Mouse (Mus musculus): ENCODE measurements around the gene Prdx5. TPM values are rescaled to one million over a fixed set of nuclear protein-coding genes. Genes with fewer than 3 reads are reported as not detected.
"Not testable (repeated sequence)": the region's sequence is repeated elsewhere in the genome, so short reads cannot be mapped to it uniquely, and the experiment has no call there.

Gene Prdx5
- total RNA-seq, 1 experiment from 2014 or later: 936 TPM

DNA sequence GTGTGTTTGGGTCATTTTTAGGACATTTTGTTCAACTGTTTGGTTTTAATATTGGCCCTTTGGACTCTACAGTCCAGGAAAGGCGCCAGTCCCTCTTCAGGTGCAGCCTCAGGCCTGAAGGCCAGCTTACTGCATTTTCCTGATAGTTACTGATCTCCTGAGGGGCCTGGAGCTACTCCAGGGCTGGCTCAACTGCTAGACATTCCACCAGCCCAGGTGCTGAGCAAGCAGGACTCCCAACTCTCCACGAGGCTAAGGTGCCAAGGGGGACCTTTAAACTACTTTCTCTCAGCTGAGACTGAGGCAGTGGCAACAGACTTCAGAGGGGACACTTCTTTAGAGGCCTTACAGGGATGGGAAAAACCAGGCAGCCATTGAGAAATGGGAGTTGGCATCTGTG is 5.1 kb downstream of the Prdx5 start:
- ATAC-seq (replicated peaks; ENCODE audit: insufficient number of reproducible peaks, low FRiP score, low TSS enrichment, poor library complexity, severe bottlenecking): no peak

DNA sequence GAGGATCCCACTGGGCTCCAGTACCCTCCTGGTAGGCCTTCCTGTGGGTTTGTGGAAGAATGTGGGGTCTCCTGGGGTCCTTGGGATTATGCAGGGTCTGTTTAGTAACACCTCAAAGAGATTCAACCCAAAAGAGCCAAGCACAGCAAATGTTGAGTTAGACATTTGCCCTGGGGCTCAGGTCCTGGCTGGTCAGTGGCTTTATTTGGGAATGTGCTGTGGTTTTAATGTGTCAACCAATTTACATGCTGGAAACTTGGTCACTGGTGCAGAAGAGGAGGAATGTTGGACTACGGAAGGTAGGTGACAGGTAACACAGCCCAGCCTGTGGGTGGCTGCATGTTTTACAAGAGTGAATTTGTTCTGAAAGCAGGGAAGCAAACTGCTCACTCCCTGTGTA is 6.9 kb downstream of the Prdx5 start:
- no peak for ATAC-seq (replicated peaks; ENCODE audit: insufficient number of reproducible peaks, low FRiP score, low TSS enrichment, poor library complexity, severe bottlenecking)

- no peak for ATAC-seq (replicated peaks; ENCODE audit: insufficient number of reproducible peaks, low FRiP score, low TSS enrichment, poor library complexity, severe bottlenecking)
Observed at GRCm38 (mm10) chr19:6899641-6900040, 10.3 kb downstream of the Prdx5 start.

DNA sequence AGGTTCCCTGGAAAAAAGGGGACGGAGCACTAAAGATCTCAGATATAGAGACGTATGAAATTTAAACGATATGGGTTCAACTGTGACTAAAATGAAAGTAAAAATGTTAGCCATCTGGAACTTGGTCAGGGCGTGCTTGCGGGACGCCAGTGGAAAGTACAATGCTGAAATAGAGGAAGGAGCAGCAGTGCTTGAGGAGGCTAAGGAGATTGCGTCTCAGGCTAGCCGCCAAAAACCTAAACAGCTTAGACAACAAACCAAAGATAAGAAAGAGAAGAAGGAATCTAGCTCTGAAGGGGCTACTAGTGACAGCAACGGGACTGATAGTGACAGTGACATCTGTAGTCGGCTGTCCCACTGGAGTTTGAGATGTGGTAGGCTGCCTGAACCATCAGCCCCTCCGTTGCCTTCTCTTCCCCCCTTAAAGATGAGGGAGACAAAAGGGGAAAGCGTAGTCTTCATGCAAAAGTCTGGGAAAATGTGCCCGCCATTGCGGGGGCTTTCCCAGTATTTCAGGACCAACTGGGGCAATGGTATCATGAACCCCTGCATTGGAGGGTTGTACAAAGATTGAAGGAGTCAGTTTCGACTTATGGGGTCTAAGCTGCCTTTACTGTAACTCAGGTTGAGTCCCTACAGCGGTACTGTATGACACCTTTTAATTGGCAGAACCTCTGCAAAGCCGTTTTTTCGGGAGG is 14.1 kb downstream of the Prdx5 start:
- not testable (repeated sequence) for ATAC-seq (replicated peaks; ENCODE audit: insufficient number of reproducible peaks, low FRiP score, low TSS enrichment, poor library complexity, severe bottlenecking)

GRCm38 (mm10) chr19:6893731-6894451 is 16.0 kb downstream of the Prdx5 start:
- no peak for ATAC-seq (replicated peaks; ENCODE audit: insufficient number of reproducible peaks, low FRiP score, low TSS enrichment, poor library complexity, severe bottlenecking)

GRCm38 (mm10) chr19:6892512-6892911 is 17.4 kb downstream of the Prdx5 start:
- no peak for ATAC-seq (replicated peaks; ENCODE audit: insufficient number of reproducible peaks, low FRiP score, low TSS enrichment, poor library complexity, severe bottlenecking)

- no peak for ATAC-seq (replicated peaks; ENCODE audit: insufficient number of reproducible peaks, low FRiP score, low TSS enrichment, poor library complexity, severe bottlenecking)
Observed at GRCm38 (mm10) chr19:6877965-6878364, 31.9 kb downstream of the Prdx5 start.

GRCm38 (mm10) chr19:6876799-6877198 is 33.1 kb downstream of the Prdx5 start:
- no peak for ATAC-seq (replicated peaks; ENCODE audit: insufficient number of reproducible peaks, low FRiP score, low TSS enrichment, poor library complexity, severe bottlenecking)

DNA sequence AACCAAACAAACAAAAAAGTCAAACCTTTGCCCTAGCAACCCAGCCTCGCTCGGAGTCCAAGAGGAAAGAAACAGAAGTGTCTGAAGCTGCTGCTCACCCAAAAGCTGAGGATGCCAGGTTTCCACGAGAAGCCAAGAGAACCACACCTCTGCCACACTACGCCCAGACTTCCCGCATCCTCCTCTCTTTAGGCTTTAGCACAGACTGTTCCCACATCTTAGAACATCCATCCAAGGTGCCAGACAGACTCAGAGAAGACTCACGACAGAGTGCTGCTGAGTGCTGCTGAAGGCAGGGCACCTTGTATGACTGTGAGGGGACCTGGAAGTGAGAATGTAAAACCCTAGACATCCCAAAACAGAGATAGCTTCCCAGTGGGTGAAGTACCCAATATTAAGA is 34.1 kb downstream of the Prdx5 start:
- ATAC-seq (replicated peaks; ENCODE audit: insufficient number of reproducible peaks, low FRiP score, low TSS enrichment, poor library complexity, severe bottlenecking): no peak

- ATAC-seq (replicated peaks; ENCODE audit: insufficient number of reproducible peaks, low FRiP score, low TSS enrichment, poor library complexity, severe bottlenecking): no peak
Observed at GRCm38 (mm10) chr19:6874257-6874656, 35.6 kb downstream of the Prdx5 start.

DNA sequence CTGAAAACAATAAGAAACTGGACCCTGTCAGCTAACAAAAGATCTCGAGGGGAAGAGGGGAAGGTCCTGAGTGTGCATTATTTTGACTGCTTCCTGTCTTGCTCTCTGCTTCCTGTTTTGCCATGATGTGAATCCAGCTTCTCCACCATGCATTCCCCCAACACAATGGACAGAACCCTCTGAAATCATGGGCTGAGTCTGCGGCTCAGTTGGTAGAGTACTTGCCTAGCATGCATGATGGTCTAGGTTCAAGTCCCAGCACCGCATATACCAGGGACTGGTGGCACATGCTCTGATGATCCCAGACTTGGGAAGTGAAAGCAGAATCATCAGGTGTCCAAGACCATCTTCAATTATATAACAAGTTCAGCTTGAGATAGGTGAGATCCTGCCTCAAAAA is 37.2 kb downstream of the Prdx5 start:
- no peak for ATAC-seq (replicated peaks; ENCODE audit: insufficient number of reproducible peaks, low FRiP score, low TSS enrichment, poor library complexity, severe bottlenecking)

DNA sequence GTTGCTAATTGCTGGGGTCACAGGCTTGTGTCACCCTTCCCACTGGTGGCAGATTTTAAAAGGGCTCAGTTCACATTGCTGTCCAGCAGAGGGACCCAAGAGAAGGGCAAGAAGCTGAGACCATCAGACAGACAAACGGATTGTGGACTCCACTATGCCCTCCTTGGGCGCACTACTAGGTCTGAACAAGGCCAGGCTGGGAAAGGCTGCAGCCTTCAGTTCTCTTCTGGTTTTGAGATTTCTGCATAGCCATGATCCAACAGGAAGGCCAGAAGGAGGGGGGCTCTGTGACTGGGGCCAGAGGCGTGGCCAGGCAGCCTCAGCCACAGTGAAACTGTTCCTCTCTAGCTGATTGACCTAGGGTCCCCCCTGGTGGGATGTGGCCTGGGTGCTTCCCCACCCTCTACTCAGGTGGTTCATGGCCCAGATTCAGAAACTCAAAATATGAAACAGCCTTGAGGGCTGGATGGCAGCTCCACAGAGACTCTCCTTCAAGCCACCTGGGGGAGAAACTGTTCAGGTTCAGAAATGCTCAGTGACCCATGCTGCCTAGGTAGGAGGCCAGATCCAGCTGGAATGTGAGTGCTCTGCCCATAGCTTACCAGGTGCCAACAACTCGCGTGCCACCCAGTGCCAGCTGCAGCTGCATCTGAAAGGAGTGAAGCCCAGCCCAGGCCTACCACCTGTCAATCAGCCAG is 38.2 kb downstream of the Prdx5 start:
- ATAC-seq (replicated peaks; ENCODE audit: insufficient number of reproducible peaks, low FRiP score, low TSS enrichment, poor library complexity, severe bottlenecking): peak; percentile 69

DNA sequence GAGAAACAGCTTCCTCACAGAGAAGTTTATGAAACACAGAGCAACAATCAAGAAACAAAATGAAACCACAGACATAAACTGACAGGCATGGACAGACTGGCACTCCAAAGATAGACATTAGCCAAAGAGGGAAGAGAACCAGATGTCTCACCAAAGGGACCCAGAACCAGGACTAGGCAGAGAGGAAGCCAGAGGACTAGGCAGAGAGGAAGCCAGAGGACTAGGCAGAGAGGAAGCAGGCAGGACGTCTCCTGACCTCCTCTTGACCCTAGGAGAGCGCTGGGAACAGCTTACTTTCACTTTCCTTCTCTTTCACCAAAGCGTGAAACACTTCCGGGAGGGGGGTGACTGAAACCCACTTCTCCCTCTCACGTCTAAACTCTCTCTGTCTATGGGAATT is 40.6 kb downstream of the Prdx5 start:
- ATAC-seq (replicated peaks; ENCODE audit: insufficient number of reproducible peaks, low FRiP score, low TSS enrichment, poor library complexity, severe bottlenecking): peak; percentile 98

DNA sequence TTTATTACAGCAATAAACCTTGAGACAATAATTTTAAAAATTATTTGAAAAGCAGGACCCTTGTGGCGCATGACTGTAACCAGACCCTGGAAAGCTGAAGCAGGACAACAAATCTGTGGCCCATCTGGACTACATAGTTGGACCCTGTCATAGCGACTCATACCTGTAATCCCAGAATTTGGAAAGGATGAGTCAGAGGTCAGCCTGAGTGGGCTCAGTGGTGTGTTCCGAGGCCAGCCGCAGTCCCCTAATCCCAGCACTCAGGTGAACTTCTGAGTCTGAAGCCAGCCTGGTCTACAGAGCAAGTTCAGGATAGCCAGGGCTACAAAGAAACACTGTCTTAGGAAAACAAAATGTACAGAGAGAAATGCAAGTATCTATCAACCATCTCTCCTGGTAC is 48.5 kb downstream of the Prdx5 start:
- no peak for ATAC-seq (replicated peaks; ENCODE audit: insufficient number of reproducible peaks, low FRiP score, low TSS enrichment, poor library complexity, severe bottlenecking)

GRCm38 (mm10) chr19:6860706-6861105 is 49.2 kb downstream of the Prdx5 start:
- ATAC-seq (replicated peaks; ENCODE audit: insufficient number of reproducible peaks, low FRiP score, low TSS enrichment, poor library complexity, severe bottlenecking): peak; percentile 43; the same call in 1 of the 2 replicates

DNA sequence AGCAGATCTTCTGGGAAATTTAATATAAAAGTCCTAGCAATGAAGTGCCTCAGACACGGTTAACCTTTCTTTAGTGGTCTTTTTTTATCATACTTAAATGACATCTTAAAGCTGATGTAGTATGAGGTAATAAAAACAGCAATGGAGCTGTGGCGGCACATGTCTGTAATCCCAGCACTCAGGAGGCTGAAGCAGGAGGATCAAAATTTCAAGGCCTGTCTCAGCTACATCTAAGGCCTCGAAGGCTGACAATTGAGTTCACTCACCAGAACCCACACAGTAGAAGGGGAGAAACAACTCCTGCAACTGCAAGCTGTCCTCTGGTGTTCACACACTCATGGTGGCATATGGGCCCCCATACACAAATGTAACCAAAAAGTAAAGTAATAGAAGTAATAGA is 49.9 kb downstream of the Prdx5 start:
- ATAC-seq (replicated peaks; ENCODE audit: insufficient number of reproducible peaks, low FRiP score, low TSS enrichment, poor library complexity, severe bottlenecking): no peak

GRCm38 (mm10) chr19:6859032-6859651 is 50.8 kb downstream of the Prdx5 start:
- no peak for ATAC-seq (replicated peaks; ENCODE audit: insufficient number of reproducible peaks, low FRiP score, low TSS enrichment, poor library complexity, severe bottlenecking)

- peak; percentile 77 for ATAC-seq (replicated peaks; ENCODE audit: insufficient number of reproducible peaks, low FRiP score, low TSS enrichment, poor library complexity, severe bottlenecking)
Observed at GRCm38 (mm10) chr19:6858031-6858430, 51.9 kb downstream of the Prdx5 start, which contains the start of gene Ccdc88b. Gene Ccdc88b, minus strand, starts transcription at chr19:6858211.

DNA sequence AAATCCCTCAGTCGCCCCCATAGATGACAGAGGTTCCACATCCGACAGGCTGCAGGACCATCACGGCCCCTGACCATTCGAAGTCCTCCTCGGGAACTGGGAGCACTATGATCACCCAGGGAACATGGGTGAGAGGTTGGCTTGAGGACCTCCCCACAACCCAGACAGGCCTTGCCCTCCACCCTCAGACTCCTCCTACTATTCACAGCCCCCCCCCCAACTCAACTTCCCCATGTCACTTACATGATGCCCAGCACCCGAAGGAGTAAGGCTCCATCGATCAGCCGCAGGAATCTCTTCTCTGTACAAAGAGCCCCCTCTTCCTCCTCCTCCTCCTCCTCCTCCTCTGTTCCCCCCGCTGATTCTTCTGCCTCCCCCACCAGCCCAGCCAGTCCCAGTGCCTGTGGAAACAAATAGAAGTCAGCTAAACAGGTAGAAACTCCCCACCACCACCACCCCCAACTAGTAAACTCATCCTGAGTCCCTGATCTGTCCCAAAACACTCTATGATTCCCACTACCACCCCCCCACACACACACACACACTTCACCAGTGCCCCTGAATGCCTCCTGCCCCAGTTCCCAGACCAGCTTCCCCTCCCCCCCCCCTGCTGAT is 52.4 kb downstream of the Prdx5 start:
- no peak for ATAC-seq (replicated peaks; ENCODE audit: insufficient number of reproducible peaks, low FRiP score, low TSS enrichment, poor library complexity, severe bottlenecking)

Data from monocyte, adult 5-6 weeks (primary cell).